Mouse (Mus musculus) cerebral cortex, adult 2 months (tissue): Measurements from ENCODE around the gene Izumo1r.

Source experiments
- WGBS: fragments of 180-500 bp; shearing (Covaris S2); methylation state at CpG from one replicate; pipeline ENCODE4 v1.1.7; 2018; 5-methylcytosine and 5-hydroxymethylcytosine counted together

Izumo1r gene

GRCm38 (mm10) chr9:14904741-14905475 is 1.2 kb upstream of the Izumo1r start:
- WGBS, result 48% methylated on average over 9 of the region's 9 CpGs

DNA sequence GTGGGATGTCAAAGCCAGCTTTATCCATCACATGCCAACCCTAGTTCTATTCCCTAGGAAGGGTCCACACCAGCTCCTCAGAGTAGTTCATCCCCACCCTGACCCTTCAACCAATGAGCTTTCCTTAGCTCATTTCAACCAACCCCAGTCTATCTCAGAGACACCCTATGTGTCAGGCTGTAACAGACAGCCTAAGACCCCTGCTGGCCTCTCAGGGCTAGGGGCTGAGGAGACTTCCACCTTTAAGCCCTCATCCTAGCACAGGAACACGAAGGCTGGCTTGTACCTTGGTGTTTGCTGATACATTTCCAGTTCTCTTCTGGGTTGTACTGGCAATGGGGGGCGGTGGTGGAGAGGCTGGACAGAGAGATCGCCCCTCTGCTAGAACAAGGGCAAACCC is 743 bp downstream of the Izumo1r start:
- 96% methylated on average over 3 of the region's 3 CpGs for WGBS

GRCm38 (mm10) chr9:14902416-14902815 is 1.3 kb downstream of the Izumo1r start:
- WGBS, result 91% methylated on average over 2 of the region's 2 CpGs

GRCm38 (mm10) chr9:14901757-14902156 is 2.0 kb downstream of the Izumo1r start:
- WGBS, result 89% methylated on average over 7 of the region's 7 CpGs

DNA sequence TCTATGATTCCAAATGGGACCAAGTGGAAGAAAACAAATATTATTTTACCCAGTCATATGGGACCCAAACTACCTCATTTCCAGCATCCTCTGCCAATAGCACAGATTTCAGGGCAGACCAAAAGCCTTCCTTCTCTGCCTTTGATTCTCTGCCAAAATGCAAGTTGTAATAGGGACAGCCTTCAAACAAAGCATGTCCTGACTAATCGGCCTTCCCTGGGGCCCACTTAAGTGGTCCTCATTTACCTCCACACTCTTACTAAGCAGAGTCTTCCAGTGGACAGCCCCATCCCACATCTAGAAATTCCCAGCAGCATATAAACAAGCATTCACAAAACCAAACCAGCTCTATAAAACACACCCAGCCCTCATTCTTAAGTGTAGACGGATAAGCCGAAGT is 6.6 kb downstream of the Izumo1r start:
- WGBS, result 66% methylated on average over 3 of the region's 3 CpGs

DNA sequence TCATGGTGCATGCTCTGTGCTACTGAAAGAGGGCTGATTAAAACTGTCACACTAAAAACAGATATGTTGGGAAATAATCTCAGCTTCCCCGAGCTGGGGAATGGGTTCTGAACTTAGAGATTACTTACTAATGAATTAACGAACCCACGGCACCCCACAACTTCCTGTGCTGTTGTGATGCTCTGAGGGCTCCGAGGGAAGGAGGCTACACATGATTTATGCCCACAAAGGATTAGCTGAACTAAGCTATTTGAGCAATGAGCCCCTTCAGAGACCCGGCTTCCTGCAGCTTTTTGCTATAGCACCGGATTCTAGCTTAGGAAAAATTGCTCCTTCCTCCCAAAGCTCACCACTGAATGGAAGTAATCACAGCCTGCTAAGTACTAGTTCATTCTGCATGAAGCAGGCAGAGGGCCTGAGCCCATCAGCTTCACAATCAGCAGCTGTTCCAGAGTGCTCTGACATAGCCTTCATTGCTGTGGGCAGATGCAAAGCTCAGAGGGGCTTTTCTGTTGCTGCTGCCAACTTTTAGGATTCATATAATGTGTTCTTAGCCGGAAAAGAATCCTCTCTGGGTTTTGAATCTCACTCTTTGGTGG is 8.4 kb downstream of the Izumo1r start:
- WGBS, result 68% methylated on average over 7 of the region's 7 CpGs

GRCm38 (mm10) chr9:14894628-14895027 is 9.1 kb downstream of the Izumo1r start:
- 93% methylated on average over 3 of the region's 3 CpGs for WGBS

- 80% methylated on average over 9 of the region's 9 CpGs for WGBS
Observed at GRCm38 (mm10) chr9:14893388-14893787, 10.4 kb downstream of the Izumo1r start.

GRCm38 (mm10) chr9:14891891-14892290 is 11.9 kb downstream of the Izumo1r start:
- WGBS, result 64% methylated on average over 5 of the region's 5 CpGs

DNA sequence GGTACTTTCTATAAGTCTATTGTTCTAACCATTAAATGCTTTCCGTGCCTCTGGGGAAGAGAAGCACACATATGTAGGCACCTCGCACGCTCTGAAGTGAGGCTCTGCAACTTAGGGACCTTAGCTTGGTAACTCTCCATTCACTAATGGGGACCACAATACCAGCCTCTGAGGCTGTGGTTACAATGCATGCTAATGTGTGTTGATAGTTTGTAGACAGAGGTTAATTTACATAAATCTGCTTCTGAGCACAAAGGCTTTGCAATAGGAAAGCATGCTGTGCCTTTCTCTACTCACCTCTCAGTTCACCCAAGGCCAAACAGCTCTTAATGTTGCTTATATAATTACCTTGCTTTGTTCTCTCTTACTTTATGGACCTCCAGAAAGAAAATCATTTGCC is 13.1 kb downstream of the Izumo1r start:
- 77% methylated on average over 3 of the region's 3 CpGs for WGBS

GRCm38 (mm10) chr9:14888671-14889070 is 15.1 kb downstream of the Izumo1r start:
- WGBS, result 88% methylated on average over 6 of the region's 6 CpGs

DNA sequence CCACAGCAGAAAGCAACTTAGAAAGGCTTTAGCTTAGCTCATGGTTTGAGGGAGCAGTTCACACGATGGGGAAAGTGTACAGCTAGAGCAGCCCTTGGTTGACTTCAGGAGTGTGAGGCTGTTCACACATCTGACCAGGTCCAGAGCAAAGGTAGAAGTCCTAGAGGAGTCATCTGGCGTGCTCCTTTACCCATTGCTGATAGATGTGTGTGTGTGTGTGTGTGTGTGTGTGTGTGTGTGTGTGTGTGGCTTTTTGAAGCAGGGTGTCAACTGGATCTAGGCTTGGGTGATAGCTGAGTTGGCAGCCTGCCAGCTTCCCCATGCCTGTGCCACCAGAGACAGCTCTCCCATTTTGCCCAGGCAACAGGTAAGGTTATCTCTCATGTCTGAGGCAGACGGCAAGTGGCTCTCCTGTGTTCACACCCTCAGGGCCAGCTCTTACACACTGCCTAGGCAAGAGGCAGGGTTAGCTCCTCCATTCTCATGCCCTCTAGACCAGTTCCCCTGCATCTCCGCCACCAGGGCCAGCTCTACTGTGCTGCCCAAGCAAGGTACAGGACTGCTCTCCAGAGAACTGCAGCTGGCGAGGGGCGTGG is 15.9 kb downstream of the Izumo1r start:
- WGBS, result 95% methylated on average over 6 of the region's 6 CpGs

- WGBS, result 89% methylated on average over 1 of the region's 1 CpGs
Observed at GRCm38 (mm10) chr9:14885954-14886353, 17.8 kb downstream of the Izumo1r start.

DNA sequence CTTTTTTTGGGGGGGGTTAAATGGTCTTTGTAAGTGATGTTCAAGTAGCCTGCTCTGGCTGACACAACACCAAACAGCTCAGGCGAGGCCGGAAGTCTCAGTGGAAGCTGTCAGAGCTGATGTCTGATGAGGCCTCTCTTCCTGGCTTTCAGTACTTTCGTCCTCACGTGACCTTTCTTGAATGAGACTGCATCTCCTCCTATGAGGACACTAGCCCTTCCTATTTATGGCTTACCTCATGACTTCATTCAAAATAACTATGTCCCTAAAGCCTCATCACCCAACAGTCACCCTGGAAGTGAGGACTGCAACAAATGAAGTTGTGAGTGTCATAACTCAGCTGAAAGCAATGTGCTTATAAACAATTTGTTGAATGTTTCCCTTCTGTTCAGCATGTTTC is 19.1 kb downstream of the Izumo1r start:
- 68% methylated on average over 4 of the region's 4 CpGs for WGBS

DNA sequence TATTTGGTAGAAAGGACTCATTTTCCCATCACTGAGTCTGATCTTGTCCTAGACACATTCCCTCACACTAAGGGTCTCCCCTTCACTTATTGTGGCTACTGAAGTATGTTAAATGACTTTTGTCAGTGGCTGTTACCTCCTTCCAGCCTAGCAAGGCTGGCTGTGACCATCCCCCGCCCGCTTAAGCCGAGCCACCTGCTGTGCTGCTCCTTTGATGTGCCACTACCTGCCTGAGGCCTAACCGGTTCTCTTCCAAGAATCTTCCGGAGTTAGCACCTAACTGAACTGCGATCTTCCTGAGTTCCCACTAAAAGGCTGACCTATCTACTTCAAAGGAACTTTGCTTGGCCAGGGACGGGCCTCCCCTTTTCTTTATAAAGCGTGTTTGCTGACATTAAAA is 27.2 kb downstream of the Izumo1r start:
- WGBS, result 74% methylated on average over 8 of the region's 8 CpGs

DNA sequence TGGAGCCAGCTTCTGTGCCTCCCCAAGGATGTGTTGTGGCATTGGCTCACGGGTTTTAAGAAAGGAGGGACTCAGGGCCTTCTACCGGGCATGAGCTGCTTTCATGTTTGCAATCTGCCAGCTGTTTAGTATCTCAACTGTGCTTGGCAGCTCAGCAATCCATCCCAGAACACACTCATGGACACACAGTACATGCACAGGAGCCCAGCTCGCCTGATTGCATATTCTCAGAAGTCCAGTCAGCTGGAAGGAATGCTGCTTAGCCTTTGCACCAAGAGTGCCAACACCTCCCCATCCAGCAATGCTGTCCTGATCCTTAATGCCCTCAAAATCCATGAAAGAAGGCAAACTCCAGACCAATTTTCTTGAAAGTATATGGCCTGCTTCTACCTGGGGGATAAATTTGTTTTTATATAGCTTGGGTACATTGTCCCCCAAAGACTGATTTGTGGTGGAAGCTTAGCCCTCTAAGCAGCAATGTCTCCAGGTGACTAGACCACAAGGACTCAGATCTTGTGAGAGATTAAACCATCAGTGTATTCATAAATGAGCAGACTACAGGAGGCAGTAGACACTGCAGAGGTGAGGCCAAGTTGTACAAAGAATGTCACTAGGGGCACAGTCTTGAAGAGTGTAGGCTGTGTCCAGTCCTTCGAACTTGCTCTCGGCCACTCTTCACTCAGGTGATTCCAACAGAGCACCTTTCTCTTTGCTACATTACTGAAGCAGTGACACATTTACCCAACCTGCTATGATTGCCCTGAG is 27.8 kb downstream of the Izumo1r start:
- 82% methylated on average over 5 of the region's 5 CpGs for WGBS

DNA sequence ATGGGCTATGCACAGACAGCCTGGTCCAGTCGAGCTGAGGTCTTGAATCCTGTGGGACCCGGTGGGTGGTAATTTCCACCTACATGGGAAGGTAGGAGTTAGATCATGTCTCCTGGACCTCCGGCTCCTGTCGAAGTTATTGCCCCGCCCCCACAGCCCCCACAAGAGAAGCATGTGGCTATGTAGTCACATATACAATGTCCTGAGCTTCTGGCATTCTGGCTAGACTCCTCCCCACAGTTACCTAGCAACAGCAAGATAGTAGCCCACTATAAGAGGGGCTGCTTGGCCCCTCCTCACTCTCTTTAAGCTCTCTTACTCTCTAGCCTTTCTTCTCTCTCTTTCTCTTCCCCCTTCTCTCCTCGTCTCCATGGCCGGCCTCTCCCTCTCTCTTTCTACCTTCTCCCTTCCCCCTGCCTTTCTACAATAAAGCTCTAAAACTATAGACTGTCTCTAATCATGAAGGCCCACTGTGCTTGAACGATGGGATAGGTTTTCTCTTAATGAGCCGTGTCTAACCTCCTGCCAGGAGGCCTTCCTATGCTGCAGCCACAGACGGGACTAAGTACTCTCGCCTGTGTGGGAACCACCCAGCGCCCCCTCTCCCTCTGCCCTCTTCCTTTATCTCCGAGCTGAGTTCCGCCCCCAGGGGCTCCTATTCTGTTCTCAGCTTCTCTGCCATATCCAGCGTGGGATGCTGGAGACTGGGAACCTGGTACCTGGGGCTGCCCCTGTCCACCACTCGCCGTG is 31.4 kb downstream of the Izumo1r start:
- 47% methylated on average over 17 of the region's 17 CpGs for WGBS

DNA sequence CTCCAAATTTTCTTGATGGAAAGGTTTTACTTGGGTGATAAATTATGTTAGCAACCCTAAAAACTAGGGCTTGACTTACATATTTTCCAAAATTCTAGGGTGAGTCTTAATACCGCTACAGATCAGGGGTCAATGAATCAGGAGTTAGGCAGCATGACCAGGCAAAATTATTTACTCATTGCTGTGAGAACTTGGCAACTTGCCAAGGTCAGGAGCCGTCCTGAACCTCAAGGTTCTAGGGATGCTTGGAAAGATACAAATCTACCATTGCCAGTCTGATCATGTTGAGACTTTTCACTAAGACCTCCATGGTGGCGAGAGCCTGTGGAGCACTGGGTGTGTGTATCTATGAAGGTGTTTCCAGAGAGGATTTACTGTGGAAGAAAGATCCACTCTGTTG is 32.2 kb downstream of the Izumo1r start:
- 68% methylated on average over 3 of the region's 3 CpGs for WGBS

- 85% methylated on average over 10 of the region's 10 CpGs for WGBS
Observed at GRCm38 (mm10) chr9:14870802-14871201, 32.9 kb downstream of the Izumo1r start.

GRCm38 (mm10) chr9:14870377-14870776 is 33.4 kb downstream of the Izumo1r start:
- 87% methylated on average over 2 of the region's 2 CpGs for WGBS

GRCm38 (mm10) chr9:14868326-14868725 is 35.4 kb downstream of the Izumo1r start:
- 95% methylated on average over 8 of the region's 8 CpGs for WGBS

- 27% methylated on average over 7 of the region's 7 CpGs for WGBS
Observed at GRCm38 (mm10) chr9:14866957-14867356, 36.8 kb downstream of the Izumo1r start.
